Mouse (Mus musculus): ENCODE results near the gene Sema3a. TPM values are rescaled to one million over a fixed set of nuclear protein-coding genes. Genes with fewer than 3 reads are reported as not detected.

The Sema3a gene
- polyA plus RNA-seq, 1 experiment from 2014 or later = 47.6 TPM

GRCm38 (mm10) chr5:13547472-13548209 is 422.4 kb downstream of the Sema3a start:
- no peaks in the 10 kb centered on the region for H3K27me3 ChIP-seq (ENCODE audit: insufficient read depth, low read length)
- H3K9me3 ChIP-seq (ENCODE audit: low read depth, low read length) = no peaks in the 10 kb centered on the region
- 19% methylated on average over 2 of the region's 2 CpGs for WGBS
- no peak overlapping the region for H3K9ac ChIP-seq
- no peaks in the 10 kb centered on the region for H3K36me3 ChIP-seq (ENCODE audit: insufficient read depth)
- peak overlapping the region; percentile 36; the same call in 1 of the 2 replicates for H3K27ac ChIP-seq (ENCODE audit: low read depth)
- H3K4me3 ChIP-seq (ENCODE audit: low read depth, low read length) = no peak overlapping the region
- no peak overlapping the region for H3K4me2 ChIP-seq
- DNase-seq (peak; percentile 83), ATAC-seq (ENCODE audit: insufficient read depth) (peak; percentile 85)
- H3K4me1 ChIP-seq (ENCODE audit: insufficient read depth) = peaks cover 6% of the 10 kb centered on the region; the same call in 1 of the 2 replicates
- no peak for TF ChIP-seq CTCF (IDR thresholded peaks at IDR 0.05; ENCODE audit: low read depth)

GRCm38 (mm10) chr5:13548210-13548554 is 423.0 kb downstream of the Sema3a start:
- no peak for TF ChIP-seq CTCF (IDR thresholded peaks at IDR 0.05; ENCODE audit: low read depth)
- Histone ChIP-seq H3K36me3 (ENCODE audit: insufficient read depth) (no peaks in the 10 kb centered on the region), H3K9me3 (ENCODE audit: low read depth, low read length) (no peaks in the 10 kb centered on the region), H3K4me1 (ENCODE audit: insufficient read depth) (peaks cover 6% of the 10 kb centered on the region; the same call in 1 of the 2 replicates), H3K27ac (ENCODE audit: low read depth) (peak overlapping the region; percentile 36; the same call in 1 of the 2 replicates), H3K4me3 (ENCODE audit: low read depth, low read length) (no peak overlapping the region), H3K4me2 (no peak overlapping the region), H3K27me3 (ENCODE audit: insufficient read depth, low read length) (no peaks in the 10 kb centered on the region), H3K9ac (no peak overlapping the region)
- ATAC-seq (ENCODE audit: insufficient read depth) = 0 out of 2 replicates have a peak, but pooled peaks have one; percentile 10
- DNase-seq = peak; percentile 27
- 43% methylated on average over 1 of the region's 1 CpGs for WGBS

GRCm38 (mm10) chr5:13549080-13549479 is 423.9 kb downstream of the Sema3a start:
- H3K4me3 ChIP-seq (ENCODE audit: low read depth, low read length) = no peak overlapping the region
- H3K27ac ChIP-seq (ENCODE audit: low read depth) = no peak overlapping the region
- TF ChIP-seq CTCF (IDR thresholded peaks at IDR 0.05; ENCODE audit: low read depth) = no peak
- H3K9ac ChIP-seq = no peak overlapping the region
- peaks cover 6% of the 10 kb centered on the region; the same call in 1 of the 2 replicates for H3K4me1 ChIP-seq (ENCODE audit: insufficient read depth)
- 66% methylated on average over 5 of the region's 5 CpGs for WGBS
- no peaks in the 10 kb centered on the region for H3K9me3 ChIP-seq (ENCODE audit: low read depth, low read length)
- no peaks in the 10 kb centered on the region for H3K36me3 ChIP-seq (ENCODE audit: insufficient read depth)
- no peak overlapping the region for H3K4me2 ChIP-seq
- ATAC-seq (ENCODE audit: insufficient read depth) (no peak), DNase-seq (no peak)
- no peaks in the 10 kb centered on the region for H3K27me3 ChIP-seq (ENCODE audit: insufficient read depth, low read length)

- DNase-seq (no peak), ATAC-seq (ENCODE audit: insufficient read depth) (no peak)
- H3K9ac ChIP-seq = no peak overlapping the region
- peaks cover 6% of the 10 kb centered on the region; the same call in 1 of the 2 replicates for H3K4me1 ChIP-seq (ENCODE audit: insufficient read depth)
- H3K36me3 ChIP-seq (ENCODE audit: insufficient read depth) = no peaks in the 10 kb centered on the region
- no peak for TF ChIP-seq CTCF (IDR thresholded peaks at IDR 0.05; ENCODE audit: low read depth)
- H3K9me3 ChIP-seq (ENCODE audit: low read depth, low read length) = no peaks in the 10 kb centered on the region
- no peak overlapping the region for H3K27ac ChIP-seq (ENCODE audit: low read depth)
- H3K4me3 ChIP-seq (ENCODE audit: low read depth, low read length) = no peak overlapping the region
- no peaks in the 10 kb centered on the region for H3K27me3 ChIP-seq (ENCODE audit: insufficient read depth, low read length)
- no peak overlapping the region for H3K4me2 ChIP-seq
- WGBS = 90% methylated on average over 1 of the region's 1 CpGs
Measured at GRCm38 (mm10) chr5:13550953-13551352, 425.7 kb downstream of the Sema3a start.

- no peak for ATAC-seq (ENCODE audit: insufficient read depth)
- TF ChIP-seq CTCF (IDR thresholded peaks at IDR 0.05; ENCODE audit: low read depth) = no peak
- no peaks in the 10 kb centered on the region for H3K9me3 ChIP-seq (ENCODE audit: low read depth, low read length)
- no peaks in the 10 kb centered on the region for H3K4me1 ChIP-seq (ENCODE audit: insufficient read depth)
- H3K4me2 ChIP-seq = no peak overlapping the region
- no peak for DNase-seq
- WGBS = 67% methylated on average over 4 of the region's 4 CpGs
- no peak overlapping the region for H3K9ac ChIP-seq
- H3K4me3 ChIP-seq (ENCODE audit: low read depth, low read length) = no peak overlapping the region
- H3K36me3 ChIP-seq (ENCODE audit: insufficient read depth) = peaks cover 3% of the 10 kb centered on the region; the same call in 1 of the 2 replicates
- H3K27ac ChIP-seq (ENCODE audit: low read depth) = no peak overlapping the region
- H3K27me3 ChIP-seq (ENCODE audit: insufficient read depth, low read length) = no peaks in the 10 kb centered on the region
Measured at GRCm38 (mm10) chr5:13557257-13557656, 432.0 kb downstream of the Sema3a start.

GRCm38 (mm10) chr5:13573867-13574266 is 448.7 kb downstream of the Sema3a start:
- no peak overlapping the region for H3K4me2 ChIP-seq
- H3K9ac ChIP-seq = no peak overlapping the region
- H3K9me3 ChIP-seq (ENCODE audit: low read depth, low read length) = no peaks in the 10 kb centered on the region
- 78% methylated on average over 3 of the region's 3 CpGs for WGBS
- DNase-seq (no peak), ATAC-seq (ENCODE audit: insufficient read depth) (no peak)
- H3K36me3 ChIP-seq (ENCODE audit: insufficient read depth) = peaks cover 10% of the 10 kb centered on the region; the same call in 1 of the 2 replicates
- H3K27ac ChIP-seq (ENCODE audit: low read depth) = no peak overlapping the region
- H3K27me3 ChIP-seq (ENCODE audit: insufficient read depth, low read length) = no peaks in the 10 kb centered on the region
- no peaks in the 10 kb centered on the region for H3K4me1 ChIP-seq (ENCODE audit: insufficient read depth)
- no peak overlapping the region for H3K4me3 ChIP-seq (ENCODE audit: low read depth, low read length)
- no peak for TF ChIP-seq CTCF (IDR thresholded peaks at IDR 0.05; ENCODE audit: low read depth)

GRCm38 (mm10) chr5:13579123-13579522 is 453.9 kb downstream of the Sema3a start:
- H3K9ac ChIP-seq = no peak overlapping the region
- ATAC-seq (ENCODE audit: insufficient read depth) (no peak), DNase-seq (no peak)
- H3K36me3 ChIP-seq (ENCODE audit: insufficient read depth) = no peaks in the 10 kb centered on the region; the same call in 1 of the 2 replicates
- WGBS = 88% methylated on average over 2 of the region's 2 CpGs
- no peaks in the 10 kb centered on the region for H3K9me3 ChIP-seq (ENCODE audit: low read depth, low read length)
- H3K4me1 ChIP-seq (ENCODE audit: insufficient read depth) = no peaks in the 10 kb centered on the region
- no peak overlapping the region for H3K27ac ChIP-seq (ENCODE audit: low read depth)
- H3K4me3 ChIP-seq (ENCODE audit: low read depth, low read length) = no peak overlapping the region
- no peak for TF ChIP-seq CTCF (IDR thresholded peaks at IDR 0.05; ENCODE audit: low read depth)
- no peak overlapping the region for H3K4me2 ChIP-seq
- no peaks in the 10 kb centered on the region for H3K27me3 ChIP-seq (ENCODE audit: insufficient read depth, low read length)

All from lung, embryonic 14.5 days (tissue).